Mouse (Mus musculus): ENCODE results near the gene Nbeal1.

The Nbeal1 gene

GRCm38 (mm10) chr1:60344670-60345069 is 164.3 kb downstream of the Nbeal1 start:
- no peak for DNase-seq

DNA sequence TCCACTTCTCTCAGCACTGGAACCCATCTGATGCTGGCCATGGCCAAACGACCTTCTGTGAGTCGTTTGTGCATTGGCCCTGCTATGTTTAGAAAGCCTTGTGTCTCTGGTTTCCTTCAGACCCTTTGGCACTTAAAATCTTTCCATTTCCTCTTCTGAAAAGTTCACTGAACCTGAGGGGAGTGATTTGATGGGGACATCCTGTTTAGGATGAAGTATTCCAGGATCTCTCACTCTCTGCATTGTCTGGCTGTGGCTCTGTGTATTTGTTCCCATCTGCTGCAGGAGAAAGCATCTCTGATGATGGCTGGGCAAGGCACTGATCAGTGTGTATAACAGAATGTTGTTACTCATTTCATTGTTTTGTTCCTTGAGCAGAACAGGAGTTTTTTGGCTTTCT is 165.3 kb downstream of the Nbeal1 start:
- no peak for DNase-seq

DNA sequence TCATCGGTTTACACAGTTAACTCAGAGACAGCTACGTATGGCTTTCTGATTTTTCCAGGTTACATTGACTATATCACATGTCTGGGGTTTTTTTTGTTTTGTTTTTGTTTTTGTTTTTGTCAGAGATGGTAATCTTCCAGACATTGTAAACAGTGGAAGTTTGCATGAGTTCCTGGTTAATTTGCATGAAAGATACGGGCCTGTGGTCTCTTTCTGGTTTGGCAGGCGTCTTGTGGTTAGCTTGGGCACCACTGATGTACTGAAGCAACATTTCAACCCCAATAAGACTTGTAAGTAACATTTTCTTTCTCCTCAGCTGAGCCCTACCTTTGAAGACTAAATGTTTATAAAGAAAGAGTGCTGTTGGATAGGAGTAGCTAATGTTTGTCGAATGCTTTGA is 172.4 kb downstream of the Nbeal1 start:
- no peak for DNase-seq

DNA sequence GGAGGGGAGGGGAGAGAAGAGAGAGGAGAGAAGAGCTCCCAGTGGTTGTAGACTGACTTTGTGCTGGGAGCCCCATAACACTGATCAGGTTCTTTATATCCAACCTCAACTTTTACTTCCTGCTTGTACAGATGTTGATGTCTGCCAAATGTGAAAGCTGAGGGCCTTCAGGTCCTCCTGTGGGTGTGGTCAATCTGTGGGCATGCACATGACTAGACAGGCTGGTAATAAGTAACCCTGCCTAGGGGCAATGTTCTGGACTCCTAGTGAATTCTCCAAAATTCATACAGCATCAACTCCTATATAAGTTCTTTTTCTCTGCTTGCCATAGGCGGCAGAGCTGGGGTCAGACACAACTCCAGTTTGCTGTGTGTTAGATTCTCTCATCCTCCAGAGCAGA is 181.2 kb downstream of the Nbeal1 start:
- DNase-seq, result no peak

GRCm38 (mm10) chr1:60376556-60376955 is 196.2 kb downstream of the Nbeal1 start:
- DNase-seq, result no peak

- DNase-seq, result no peak
Measured at GRCm38 (mm10) chr1:60381910-60382309, 201.5 kb downstream of the Nbeal1 start.

Measured in right cerebral cortex, postnatal 14 days (tissue).